Mouse (Mus musculus): ENCODE results near the gene Ednra. TPM values are rescaled to one million over a fixed set of nuclear protein-coding genes. Genes with fewer than 3 reads are reported as not detected.

Ednra gene
- polyA plus RNA-seq (2015; fragmentation: Nextera tagmentation; extraction: Ambion mirVana) = 18.8 and 20.3 TPM in 2 replicates

DNA sequence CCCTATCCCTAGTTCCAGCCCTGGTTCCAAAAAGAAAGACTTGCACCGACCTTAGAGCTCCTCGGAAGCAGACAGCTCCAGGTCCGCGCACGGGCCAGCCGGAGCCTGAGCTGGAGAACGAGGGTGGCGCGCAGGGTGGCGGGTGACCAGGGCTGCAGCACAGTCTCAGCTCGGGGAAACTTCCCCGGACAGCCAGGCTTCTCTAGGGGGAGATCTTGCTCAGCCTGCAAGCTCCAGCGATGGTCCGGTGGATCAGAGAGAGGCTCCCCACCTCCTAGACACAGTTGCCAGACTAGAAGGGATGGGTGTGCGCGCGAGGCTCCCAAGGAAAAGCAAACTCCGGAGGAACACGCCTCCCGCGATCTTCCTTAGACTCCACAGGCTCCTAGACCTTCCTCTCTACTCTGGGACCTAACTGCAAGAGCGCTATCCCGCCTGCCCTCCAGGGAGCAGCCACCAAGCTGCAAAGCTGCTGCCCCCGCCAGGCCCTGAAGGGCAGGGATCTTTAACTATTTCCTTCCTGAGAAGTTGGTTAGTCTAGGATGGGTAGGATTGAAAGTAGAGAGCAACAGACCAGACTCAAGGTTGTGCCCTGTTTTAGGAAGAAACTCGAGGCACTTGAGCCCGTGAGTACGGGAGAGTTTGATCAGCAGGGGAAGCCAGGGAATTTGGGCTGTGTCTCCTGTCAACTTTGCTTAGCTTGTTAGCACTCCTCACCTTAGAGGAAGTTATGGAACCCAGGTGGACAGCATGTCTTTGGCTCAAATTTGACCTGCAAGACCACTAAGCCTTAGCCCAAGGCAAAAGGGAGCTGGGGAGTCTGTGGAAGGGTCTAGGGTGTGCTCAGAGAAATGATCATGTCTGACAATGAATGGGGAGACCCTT, at the start of gene Ednra:
Gene Ednra (minus strand): TSS at position 419 of the 885 bp plus-strand sequence.
- H3K27me3 ChIP-seq (replicated peaks) = no peaks in the 10 kb centered on the region
- H3K27ac ChIP-seq = peak within 1 kb of the TSS; percentile 97
- H3K36me3 ChIP-seq = no peaks in the 10 kb centered on the region
- H3K4me2 ChIP-seq (replicated peaks) = peak within 1 kb of the TSS; percentile 74
- H3K4me1 ChIP-seq (replicated peaks) = 0 out of 2 replicates have a peak, but pooled peaks cover 11% of the 10 kb centered on the region
- peak within 1 kb of the TSS; percentile 73 for H3K9ac ChIP-seq
- ATAC-seq = peak; percentile 90
- peak within 1 kb of the TSS; percentile 56 for H3K4me3 ChIP-seq (replicated peaks)
- no peaks in the 10 kb centered on the region for H3K9me3 ChIP-seq
- 1% methylated on average over 27 of the region's 27 CpGs for WGBS

DNA sequence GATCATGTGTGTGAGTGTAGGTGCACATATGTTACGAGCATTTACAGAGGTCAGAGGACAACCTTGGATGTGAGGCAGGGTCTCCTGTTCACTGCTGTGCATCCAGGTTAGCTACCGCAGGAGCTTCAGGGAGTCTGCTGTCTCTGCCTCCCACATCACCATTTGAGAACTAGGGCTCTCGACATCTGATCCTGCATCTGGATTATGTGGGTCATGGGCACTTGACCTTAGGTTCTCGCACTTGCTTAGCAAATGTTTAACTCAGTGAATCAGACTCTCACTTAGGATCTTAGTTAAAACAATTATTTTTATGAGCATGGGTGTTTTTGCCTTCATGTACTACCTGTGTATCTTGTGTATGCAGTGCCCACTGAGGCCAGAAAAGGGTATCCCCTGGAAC, 49.6 kb upstream of the Ednra start:
- no peak for ATAC-seq
- Histone ChIP-seq H3K27me3 (replicated peaks) (no peaks in the 10 kb centered on the region), H3K27ac (no peak overlapping the region), H3K9me3 (no peaks in the 10 kb centered on the region), H3K36me3 (no peaks in the 10 kb centered on the region), H3K4me1 (replicated peaks) (peaks cover 11% of the 10 kb centered on the region), H3K4me2 (replicated peaks) (no peak overlapping the region), H3K4me3 (replicated peaks) (no peak overlapping the region), H3K9ac (no peak overlapping the region)
- WGBS = 61% methylated on average over 4 of the region's 4 CpGs

GRCm38 (mm10) chr8:77773256-77773655, 49.0 kb upstream of the Ednra start:
- no peak for ATAC-seq
- H3K4me2 ChIP-seq (replicated peaks) = no peak overlapping the region
- peaks cover 11% of the 10 kb centered on the region for H3K4me1 ChIP-seq (replicated peaks)

GRCm38 (mm10) chr8:77772210-77772886, 48.1 kb upstream of the Ednra start:
- no peaks in the 10 kb centered on the region for H3K27me3 ChIP-seq (replicated peaks)
- no peaks in the 10 kb centered on the region for H3K36me3 ChIP-seq
- no peak overlapping the region for H3K4me3 ChIP-seq (replicated peaks)
- H3K9me3 ChIP-seq = no peaks in the 10 kb centered on the region
- peaks cover 11% of the 10 kb centered on the region for H3K4me1 ChIP-seq (replicated peaks)
- H3K9ac ChIP-seq = no peak overlapping the region
- WGBS = 19% methylated on average over 5 of the region's 5 CpGs
- peak; percentile 85 for ATAC-seq
- H3K4me2 ChIP-seq (replicated peaks) = no peak overlapping the region
- H3K27ac ChIP-seq = 0 out of 2 replicates have a peak overlapping the region, but pooled peaks have one; percentile 10

More at GRCm38 (mm10) chr8:77773256-77773655, 49.0 kb upstream of the Ednra start:
- Histone ChIP-seq H3K9me3 (no peaks in the 10 kb centered on the region), H3K4me3 (replicated peaks) (no peak overlapping the region), H3K36me3 (no peaks in the 10 kb centered on the region), H3K27ac (no peak overlapping the region), H3K9ac (no peak overlapping the region), H3K27me3 (replicated peaks) (no peaks in the 10 kb centered on the region)
- 80% methylated on average over 5 of the region's 5 CpGs for WGBS

GRCm38 (mm10) chr8:77770966-77771365, 46.7 kb upstream of the Ednra start:
- Histone ChIP-seq H3K4me3 (replicated peaks) (no peak overlapping the region), H3K4me1 (replicated peaks) (peaks cover 11% of the 10 kb centered on the region), H3K4me2 (replicated peaks) (no peak overlapping the region), H3K27ac (no peak overlapping the region), H3K9me3 (no peaks in the 10 kb centered on the region), H3K27me3 (replicated peaks) (no peaks in the 10 kb centered on the region), H3K36me3 (no peaks in the 10 kb centered on the region), H3K9ac (no peak overlapping the region)
- 73% methylated on average over 3 of the region's 3 CpGs for WGBS
- ATAC-seq = no peak

DNA sequence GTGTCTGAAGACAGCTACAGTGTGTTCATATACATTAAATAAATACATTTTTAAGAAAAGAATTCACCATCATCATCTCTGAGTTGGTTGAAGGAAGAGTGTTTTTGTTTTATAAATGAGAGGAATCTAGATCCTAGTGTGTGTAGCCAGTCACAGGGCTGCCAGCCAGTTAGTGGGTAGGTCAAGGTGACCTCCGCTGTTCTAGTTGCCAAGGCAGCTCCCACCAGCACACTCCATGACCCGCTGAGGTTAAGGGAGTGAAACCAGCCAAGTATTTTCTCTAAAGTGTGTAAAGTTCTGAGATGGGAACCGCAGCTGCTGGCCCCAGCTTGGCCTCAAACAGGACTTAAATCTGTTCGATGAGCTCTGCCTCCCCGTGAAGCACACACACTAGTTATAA, 44.7 kb upstream of the Ednra start:
- H3K27ac ChIP-seq = no peak overlapping the region
- H3K36me3 ChIP-seq = no peaks in the 10 kb centered on the region
- H3K27me3 ChIP-seq (replicated peaks) = no peaks in the 10 kb centered on the region
- H3K4me1 ChIP-seq (replicated peaks) = peaks cover 3% of the 10 kb centered on the region; the same call in 1 of the 2 replicates
- no peak for ATAC-seq
- H3K9me3 ChIP-seq = no peaks in the 10 kb centered on the region
- no peak overlapping the region for H3K9ac ChIP-seq
- 96% methylated on average over 5 of the region's 5 CpGs for WGBS
- H3K4me3 ChIP-seq (replicated peaks) = no peak overlapping the region
- no peak overlapping the region for H3K4me2 ChIP-seq (replicated peaks)

GRCm38 (mm10) chr8:77764253-77764652, 40.0 kb upstream of the Ednra start:
- Histone ChIP-seq H3K27ac (no peak overlapping the region), H3K4me2 (replicated peaks) (no peak overlapping the region), H3K9me3 (no peaks in the 10 kb centered on the region), H3K9ac (no peak overlapping the region), H3K27me3 (replicated peaks) (no peaks in the 10 kb centered on the region), H3K4me1 (replicated peaks) (no peaks in the 10 kb centered on the region; the same call in 1 of the 2 replicates), H3K4me3 (replicated peaks) (no peak overlapping the region), H3K36me3 (no peaks in the 10 kb centered on the region)
- 0 out of 2 replicates have a peak, but pooled peaks have one; percentile 51 for ATAC-seq
- WGBS = 35% methylated on average over 8 of the region's 8 CpGs

DNA sequence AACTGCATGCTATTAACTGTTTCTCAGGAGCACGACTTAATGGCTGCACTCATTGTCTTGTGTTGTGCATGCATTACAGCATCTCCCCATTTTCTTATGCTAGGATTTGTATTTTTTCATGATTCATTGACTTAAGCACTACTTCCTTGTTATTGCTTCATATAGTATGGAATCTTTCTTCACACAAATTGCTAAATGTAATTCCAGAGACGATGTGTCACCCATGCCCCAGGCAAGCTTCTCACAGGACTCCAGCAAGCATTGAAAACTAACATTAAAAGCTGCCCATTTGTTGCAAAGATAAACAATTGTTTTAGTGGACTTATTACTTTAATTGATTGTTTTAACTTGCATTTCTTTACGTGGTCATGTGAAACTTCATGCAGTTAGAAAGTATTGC, 38.7 kb upstream of the Ednra start:
- Histone ChIP-seq H3K27me3 (replicated peaks) (no peaks in the 10 kb centered on the region), H3K9ac (no peak overlapping the region), H3K9me3 (no peaks in the 10 kb centered on the region), H3K27ac (no peak overlapping the region), H3K4me3 (replicated peaks) (no peak overlapping the region), H3K4me1 (replicated peaks) (no peaks in the 10 kb centered on the region; the same call in 1 of the 2 replicates), H3K4me2 (replicated peaks) (no peak overlapping the region), H3K36me3 (no peaks in the 10 kb centered on the region)
- WGBS = 59% methylated on average over 3 of the region's 3 CpGs
- no peak for ATAC-seq

GRCm38 (mm10) chr8:77755441-77755840, 31.2 kb upstream of the Ednra start:
- ATAC-seq = no peak
- Histone ChIP-seq H3K27me3 (replicated peaks) (no peaks in the 10 kb centered on the region), H3K36me3 (no peaks in the 10 kb centered on the region), H3K27ac (no peak overlapping the region), H3K9ac (no peak overlapping the region), H3K4me1 (replicated peaks) (no peaks in the 10 kb centered on the region), H3K4me2 (replicated peaks) (no peak overlapping the region), H3K9me3 (no peaks in the 10 kb centered on the region), H3K4me3 (replicated peaks) (no peak overlapping the region)
- WGBS = 38% methylated on average over 4 of the region's 4 CpGs

- H3K9me3 ChIP-seq = no peaks in the 10 kb centered on the region
- H3K4me2 ChIP-seq (replicated peaks) = no peak overlapping the region
- ATAC-seq = no peak
- no peak overlapping the region for H3K27ac ChIP-seq
- no peak overlapping the region for H3K4me3 ChIP-seq (replicated peaks)
- no peaks in the 10 kb centered on the region for H3K36me3 ChIP-seq
- WGBS = 87% methylated on average over 5 of the region's 5 CpGs
- no peak overlapping the region for H3K9ac ChIP-seq
- no peaks in the 10 kb centered on the region for H3K27me3 ChIP-seq (replicated peaks)
- no peaks in the 10 kb centered on the region for H3K4me1 ChIP-seq (replicated peaks)
These were observed 29.5 kb upstream of the Ednra start for GRCm38 (mm10) chr8:77753796-77754195.

GRCm38 (mm10) chr8:77752041-77752440, 27.8 kb upstream of the Ednra start:
- Histone ChIP-seq H3K36me3 (no peaks in the 10 kb centered on the region), H3K27me3 (replicated peaks) (no peaks in the 10 kb centered on the region), H3K9me3 (no peaks in the 10 kb centered on the region), H3K4me3 (replicated peaks) (no peak overlapping the region), H3K9ac (no peak overlapping the region), H3K4me1 (replicated peaks) (no peaks in the 10 kb centered on the region), H3K4me2 (replicated peaks) (no peak overlapping the region), H3K27ac (no peak overlapping the region)
- WGBS = 50% methylated on average over 3 of the region's 3 CpGs
- no peak for ATAC-seq

GRCm38 (mm10) chr8:77750407-77750806, 26.1 kb upstream of the Ednra start:
- Histone ChIP-seq H3K4me3 (replicated peaks) (no peak overlapping the region), H3K9me3 (no peaks in the 10 kb centered on the region), H3K4me2 (replicated peaks) (no peak overlapping the region), H3K9ac (no peak overlapping the region), H3K4me1 (replicated peaks) (no peaks in the 10 kb centered on the region), H3K36me3 (no peaks in the 10 kb centered on the region), H3K27ac (no peak overlapping the region), H3K27me3 (replicated peaks) (no peaks in the 10 kb centered on the region)
- ATAC-seq = no peak
- 66% methylated on average over 4 of the region's 4 CpGs for WGBS
